Mouse (Mus musculus) NIH3T3 (cell line): Measurements from ENCODE around the gene Fam227b.

Experiments used
- DNase-seq: peaks from one replicate; pipeline ENCODE4 v3.0.0-alpha.2; 2012; ENCODE audit warnings: low read depth

The Fam227b gene

GRCm38 (mm10) chr2:126151855-126152571 lies at the start of gene Fam227b, which contains the start of gene Dtwd1:
TSS of gene Fam227b (minus strand) at chr2:126152004.
TSS of gene Dtwd1 (plus strand) at chr2:126152141.
- DNase-seq = peak; percentile 100

GRCm38 (mm10) chr2:126198971-126199370 lies 47.2 kb upstream of the Fam227b start:
- DNase-seq = no peak

- peak; percentile 61 for DNase-seq
These were observed 44.0 kb upstream of the Fam227b start for GRCm38 (mm10) chr2:126195631-126196356.

GRCm38 (mm10) chr2:126192129-126192528 lies 40.3 kb upstream of the Fam227b start:
- no peak for DNase-seq

GRCm38 (mm10) chr2:126191306-126191705 lies 39.5 kb upstream of the Fam227b start:
- peak; percentile 63 for DNase-seq

- no peak for DNase-seq
These were observed 19.6 kb upstream of the Fam227b start for GRCm38 (mm10) chr2:126171427-126171826.

- DNase-seq = no peak
These were observed 15.2 kb upstream of the Fam227b start for GRCm38 (mm10) chr2:126166848-126167617.

- DNase-seq = no peak
These were observed 14.5 kb upstream of the Fam227b start for GRCm38 (mm10) chr2:126166335-126166734.

GRCm38 (mm10) chr2:126165277-126166018 lies 13.6 kb upstream of the Fam227b start:
- DNase-seq = no peak

- DNase-seq = no peak
These were observed 4.1 kb downstream of the Fam227b start for GRCm38 (mm10) chr2:126147723-126148122.

GRCm38 (mm10) chr2:126094616-126095015 lies 57.2 kb downstream of the Fam227b start:
- peak; percentile 60 for DNase-seq

GRCm38 (mm10) chr2:126090432-126090831 lies 61.4 kb downstream of the Fam227b start:
- no peak for DNase-seq

GRCm38 (mm10) chr2:126086187-126086586 lies 65.6 kb downstream of the Fam227b start:
- DNase-seq = no peak

- DNase-seq = no peak
These were observed 67.5 kb downstream of the Fam227b start for GRCm38 (mm10) chr2:126084326-126084725.

GRCm38 (mm10) chr2:126079086-126079485 lies 72.7 kb downstream of the Fam227b start:
- no peak for DNase-seq

GRCm38 (mm10) chr2:126076506-126076905 lies 75.3 kb downstream of the Fam227b start:
- DNase-seq = no peak

- no peak for DNase-seq
These were observed 78.1 kb downstream of the Fam227b start for GRCm38 (mm10) chr2:126073744-126074143.

GRCm38 (mm10) chr2:126069740-126070139 lies 82.1 kb downstream of the Fam227b start:
- no peak for DNase-seq

GRCm38 (mm10) chr2:126065303-126065856 lies 86.4 kb downstream of the Fam227b start:
- DNase-seq = peak; percentile 85

GRCm38 (mm10) chr2:126064814-126065213 lies 87.0 kb downstream of the Fam227b start:
- DNase-seq = peak; percentile 41

- peak; percentile 67 for DNase-seq
These were observed 88.9 kb downstream of the Fam227b start for GRCm38 (mm10) chr2:126062876-126063275.
